Mouse (Mus musculus) brain, embryonic 18.5 days (tissue): ENCODE results near the gene 2310022A10Rik.
"Not testable (repeated sequence)": the region's sequence is repeated elsewhere in the genome, so short reads cannot be mapped to it uniquely, and the experiment has no call there.

Experiments used
- DNase-seq: peaks from one replicate; pipeline ENCODE4 v3.0.0-alpha.2; 2012; ENCODE audit warnings: low read depth, low spot score

The 2310022A10Rik gene

GRCm38 (mm10) chr7:27612940-27613339 lies 59.9 kb downstream of the 2310022A10Rik start:
- no peak for DNase-seq

GRCm38 (mm10) chr7:27613751-27614499 lies 60.9 kb downstream of the 2310022A10Rik start:
- DNase-seq, result peak; percentile 61

GRCm38 (mm10) chr7:27621028-27621427 lies 68.0 kb downstream of the 2310022A10Rik start:
- no peak for DNase-seq

GRCm38 (mm10) chr7:27622234-27622633 lies 69.2 kb downstream of the 2310022A10Rik start:
- DNase-seq, result no peak

- DNase-seq, result no peak
Observed at GRCm38 (mm10) chr7:27624967-27625366, 71.9 kb downstream of the 2310022A10Rik start.

- DNase-seq, result no peak
Observed at GRCm38 (mm10) chr7:27627707-27628106, 74.7 kb downstream of the 2310022A10Rik start.

GRCm38 (mm10) chr7:27628190-27628589 lies 75.2 kb downstream of the 2310022A10Rik start:
- no peak for DNase-seq

GRCm38 (mm10) chr7:27628816-27629215 lies 75.8 kb downstream of the 2310022A10Rik start:
- DNase-seq, result not testable (repeated sequence)

- DNase-seq, result no peak
Observed at GRCm38 (mm10) chr7:27631439-27631838, 78.4 kb downstream of the 2310022A10Rik start.
